8 mouse cellular contexts compared by ENCODE assay signal in the genomic region with DNA sequence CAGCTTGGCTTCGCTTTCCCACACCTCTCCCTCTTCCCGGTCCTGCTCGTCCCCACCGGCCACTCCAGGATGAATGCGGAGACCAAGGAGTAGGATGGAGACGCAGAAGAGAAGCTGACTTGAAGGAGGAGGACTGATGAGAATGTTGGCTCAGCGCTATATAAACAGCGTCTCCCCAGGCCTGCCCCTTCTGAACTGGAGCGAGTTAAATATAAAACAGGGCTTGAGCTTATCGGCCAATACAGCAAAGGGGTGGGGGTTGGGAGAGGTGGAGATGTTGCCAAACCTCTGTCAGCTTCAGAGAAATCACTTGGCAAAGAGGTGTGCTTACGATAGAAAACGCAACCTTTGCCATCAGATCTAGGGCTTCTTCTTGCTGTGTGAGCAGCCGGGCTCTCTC. TPM values are rescaled to one million over a fixed set of nuclear protein-coding genes. Genes with fewer than 3 reads are reported as not detected.
A peak's percentile ranks its signal among the peaks of the same experiment; 100 is the strongest.
DNase-seq lines count a peak whose midpoint lies in the region; TF ChIP-seq lines count a peak whose summit lies in the region.

Enpep (minus strand) TSS at position 135 of the 400 bp plus-strand sequence.

- TF ChIP-seq CTCF in thymus, adult 2 months (IDR thresholded peaks at IDR 0.05; ENCODE audit: borderline replicate concordance, control insufficient read depth, extremely low read depth, insufficient read depth, low read length, poor library complexity): no peak

- no peaks in the 10 kb centered on the region for H3K4me1 ChIP-seq in thymus, adult 2 months (replicated peaks; ENCODE audit: control insufficient read depth, insufficient read depth, low read length)

- H3K27ac ChIP-seq in thymus, adult 2 months (ENCODE audit: control insufficient read depth, insufficient read depth, low read length): no peak within 1 kb of the TSS

- TF ChIP-seq POLR2A in thymus, adult 2 months (IDR thresholded peaks at IDR 0.05; ENCODE audit: control insufficient read depth, extremely low read depth, insufficient read depth, low read length, poor library complexity): no peak

- no peaks in the 10 kb centered on the region for H3K36me3 ChIP-seq in thymus, adult 2 months (ENCODE audit: control insufficient read depth, insufficient read depth, low read length)

- H3K4me3 ChIP-seq in thymus, adult 2 months (ENCODE audit: control insufficient read depth, insufficient read depth, low read length): no peak within 1 kb of the TSS

- DNase-seq in cerebellum, postnatal 14 days: peak; percentile 45 to 46
- DNase-seq in cerebellum, adult 9-11 months: no peak
- peak; percentile 41 for DNase-seq in adipocyte (ENCODE audit: low spot score)
- DNase-seq in heart, adult 9 months (ENCODE audit: low spot score in 2 of 2): peak; percentile 50 to 72
- peak; percentile 86 for DNase-seq in kidney, postnatal 10 days
- peak; percentile 66 to 83 for DNase-seq in lung, postnatal 4 days
- DNase-seq in thymus, adult 2 months: no peak
- no peak for DNase-seq in thymus, adult 18-20 months

- 70% methylated on average over 13 of the region's 13 CpGs for WGBS in thymus, adult 2 months

- H3K27me3 ChIP-seq in thymus, adult 2 months (ENCODE audit: control insufficient read depth, insufficient read depth, low read length): no peaks in the 10 kb centered on the region

RNA-seq across cellular contexts. Expression of gene Enpep, which starts in this region (rescaled TPM):
- polyA plus RNA-seq in thymus, adult 2 months (2012; rRNA removed): 5.6 and 6.5 TPM in 2 replicates

Comparison
In these comparisons a context has a peak if more than half of its experiments do, and no peak if none do; other contexts are left out.
1. DNase-seq: peak in cerebellum, postnatal 14 days (2 of 2), adipocyte (single experiment), heart, adult 9 months (2 of 2), kidney, postnatal 10 days (single experiment) and lung, postnatal 4 days (2 of 2); none in cerebellum, adult 9-11 months (single experiment), thymus, adult 2 months (single experiment) and thymus, adult 18-20 months (0 of 2).